25 mouse cellular contexts compared by ENCODE assay signal in genomic region chr15:87089827-87090226, GRCm38 (mm10).
DNase-seq lines count a peak whose midpoint lies in the region; ATAC-seq and TF ChIP-seq lines count a peak whose summit lies in the region.
"Had no signal": no experiment of that assay in that cellular context is flagged by ENCODE, and none has a peak within 500 bp of the region (broad histone marks: within the 10 kb centered on the region; RNA-seq: fewer than 3 reads in every experiment).

No protein-coding gene starts in this region.

- TF ChIP-seq CTCF in midbrain, postnatal 0 days (IDR thresholded peaks at IDR 0.05): no peak

- WGBS in hindbrain, embryonic 10.5 days: 32% methylated on average over 5 of the region's 5 CpGs
- 30% methylated on average over 5 of the region's 5 CpGs for WGBS in hindbrain, embryonic 13.5 days
- 12% methylated on average over 5 of the region's 5 CpGs for WGBS in midbrain, embryonic 11.5 days
- 36% methylated on average over 5 of the region's 5 CpGs for WGBS in midbrain, postnatal 0 days
- WGBS in neural tube, embryonic 11.5 days: 40% methylated on average over 5 of the region's 5 CpGs

- peak overlapping the region; percentile 78 for H3K27ac ChIP-seq in hindbrain, embryonic 10.5 days
- H3K27ac ChIP-seq in hindbrain, embryonic 13.5 days: no peak overlapping the region
- H3K27ac ChIP-seq in midbrain, embryonic 11.5 days (ENCODE audit: low read depth, low read length): no peak overlapping the region
- no peak overlapping the region for H3K27ac ChIP-seq in midbrain, postnatal 0 days (ENCODE audit: low read depth, low read length)
- H3K27ac ChIP-seq in neural tube, embryonic 11.5 days (ENCODE audit: low read depth, low read length): no peak overlapping the region
- H3K27ac ChIP-seq: heart, embryonic 13.5 days; layer of hippocampus, adult 2 months; left cerebral cortex, adult 2 months; limb, embryonic 13.5 days had no signal

- H3K36me3 ChIP-seq in hindbrain, embryonic 10.5 days: no peaks in the 10 kb centered on the region
- no peaks in the 10 kb centered on the region for H3K36me3 ChIP-seq in hindbrain, embryonic 13.5 days
- H3K36me3 ChIP-seq in midbrain, embryonic 11.5 days (ENCODE audit: control insufficient read depth, insufficient read depth, low read length): no peaks in the 10 kb centered on the region
- H3K36me3 ChIP-seq in midbrain, postnatal 0 days (ENCODE audit: insufficient read depth, low read length): no peaks in the 10 kb centered on the region
- H3K36me3 ChIP-seq in neural tube, embryonic 11.5 days (ENCODE audit: control insufficient read depth, insufficient read depth, low read length): no peaks in the 10 kb centered on the region
- H3K36me3 ChIP-seq: heart, embryonic 13.5 days; limb, embryonic 13.5 days had no signal

- H3K4me3 ChIP-seq in hindbrain, embryonic 10.5 days: no peak overlapping the region
- no peak overlapping the region for H3K4me3 ChIP-seq in hindbrain, embryonic 13.5 days
- no peak overlapping the region for H3K4me3 ChIP-seq in midbrain, embryonic 11.5 days (ENCODE audit: low read depth, low read length)
- H3K4me3 ChIP-seq in midbrain, postnatal 0 days (ENCODE audit: low read depth, low read length): no peak overlapping the region
- H3K4me3 ChIP-seq in neural tube, embryonic 11.5 days (ENCODE audit: low read depth, low read length): no peak overlapping the region
- H3K4me3 ChIP-seq: heart, embryonic 13.5 days; layer of hippocampus, adult 2 months; left cerebral cortex, adult 2 months; limb, embryonic 13.5 days; megakaryocyte, embryonic 14.5 days had no signal

- H3K9me3 ChIP-seq in hindbrain, embryonic 10.5 days: no peaks in the 10 kb centered on the region
- no peaks in the 10 kb centered on the region for H3K9me3 ChIP-seq in hindbrain, embryonic 13.5 days
- no peaks in the 10 kb centered on the region for H3K9me3 ChIP-seq in midbrain, embryonic 11.5 days (ENCODE audit: control insufficient read depth, low read length)
- H3K9me3 ChIP-seq in midbrain, postnatal 0 days (ENCODE audit: low read length): no peaks in the 10 kb centered on the region
- H3K9me3 ChIP-seq in neural tube, embryonic 11.5 days (ENCODE audit: control insufficient read depth, low read length): no peaks in the 10 kb centered on the region
- H3K9me3 ChIP-seq: heart, embryonic 13.5 days; limb, embryonic 13.5 days had no signal

- H3K4me1 ChIP-seq in hindbrain, embryonic 10.5 days (replicated peaks): peaks cover 29% of the 10 kb centered on the region
- H3K4me1 ChIP-seq in hindbrain, embryonic 13.5 days (replicated peaks): peaks cover 4% of the 10 kb centered on the region; the same call in 1 of the 2 replicates
- peaks cover 10% of the 10 kb centered on the region for H3K4me1 ChIP-seq in midbrain, embryonic 11.5 days (ENCODE audit: control insufficient read depth, insufficient read depth, low read length)
- no peaks in the 10 kb centered on the region for H3K4me1 ChIP-seq in midbrain, postnatal 0 days (ENCODE audit: insufficient read depth, low read length)
- H3K4me1 ChIP-seq in neural tube, embryonic 11.5 days (ENCODE audit: control insufficient read depth, insufficient read depth, low read length): no peaks in the 10 kb centered on the region
- H3K4me1 ChIP-seq: heart, embryonic 13.5 days; limb, embryonic 13.5 days; megakaryocyte, embryonic 14.5 days had no signal

- H3K27me3 ChIP-seq in hindbrain, embryonic 10.5 days (ENCODE audit: insufficient read depth, poor library complexity, severe bottlenecking): no peaks in the 10 kb centered on the region
- H3K27me3 ChIP-seq in hindbrain, embryonic 13.5 days: no peaks in the 10 kb centered on the region; the same call in 1 of the 2 replicates
- no peaks in the 10 kb centered on the region for H3K27me3 ChIP-seq in midbrain, embryonic 11.5 days (ENCODE audit: control insufficient read depth, insufficient read depth, low read length)
- H3K27me3 ChIP-seq in midbrain, postnatal 0 days (ENCODE audit: insufficient read depth, low read length): no peaks in the 10 kb centered on the region
- no peaks in the 10 kb centered on the region for H3K27me3 ChIP-seq in neural tube, embryonic 11.5 days (ENCODE audit: control insufficient read depth, insufficient read depth, low read length)
- H3K27me3 ChIP-seq: limb, embryonic 13.5 days; megakaryocyte, embryonic 14.5 days had no signal

- H3K9ac ChIP-seq in hindbrain, embryonic 13.5 days: no peak overlapping the region
- no peak overlapping the region for H3K9ac ChIP-seq in midbrain, embryonic 11.5 days (ENCODE audit: low read length)
- H3K9ac ChIP-seq in midbrain, postnatal 0 days (replicated peaks; ENCODE audit: low read length, poor library complexity, severe bottlenecking): no peak overlapping the region
- no peak overlapping the region for H3K9ac ChIP-seq in neural tube, embryonic 11.5 days (ENCODE audit: low read length)
- H3K9ac ChIP-seq: heart, embryonic 13.5 days; limb, embryonic 13.5 days had no signal

- no peak for ATAC-seq in hindbrain, embryonic 13.5 days (ENCODE audit: low FRiP score)
- peak; percentile 44; the same call in 1 of the 2 replicates for ATAC-seq in midbrain, embryonic 11.5 days (ENCODE audit: low FRiP score)
- no peak for ATAC-seq in midbrain, postnatal 0 days (ENCODE audit: low FRiP score)
- ATAC-seq in neural tube, embryonic 11.5 days (ENCODE audit: insufficient read depth, low FRiP score, low TSS enrichment): no peak
- ATAC-seq: CD4-positive, CD25-positive, alpha-beta regulatory T cell, adult 4 months; forebrain, embryonic 16.5 days; intestine, embryonic 16.5 days had no signal

- H3K4me2 ChIP-seq in hindbrain, embryonic 13.5 days: no peak overlapping the region
- no peak overlapping the region for H3K4me2 ChIP-seq in midbrain, embryonic 11.5 days
- H3K4me2 ChIP-seq in midbrain, postnatal 0 days (ENCODE audit: low read depth, low read length, poor library complexity, severe bottlenecking): no peak overlapping the region
- H3K4me2 ChIP-seq in neural tube, embryonic 11.5 days (ENCODE audit: low read depth): no peak overlapping the region
- H3K4me2 ChIP-seq: heart, embryonic 13.5 days; limb, embryonic 13.5 days; liver, embryonic 11.5 days had no signal

- DNase-seq in hindbrain, embryonic 10.5 days (ENCODE audit: low spot score): peak; percentile 46
- DNase-seq in midbrain, embryonic 11.5 days (ENCODE audit: low spot score, missing footprints): no peak
- no peak for DNase-seq in midbrain, postnatal 0 days (ENCODE audit: low spot score)
- DNase-seq in embryo, embryonic 10.5 days (ENCODE audit: low spot score): peak; percentile 63
- DNase-seq in neural tube, embryonic 11.5 days (ENCODE audit: low spot score): peak; percentile 35
- DNase-seq in yolk sac, embryonic 10.5 days (ENCODE audit: low spot score): no peak
- DNase-seq: adrenal gland, postnatal 14 days; cerebellum, adult 11-12 months; cerebellum, adult 9-11 months; gastrocnemius, postnatal 10 days; heart, postnatal 10 days; kidney, adult 8-10 months; kidney, postnatal 36 days; thymus, adult 2 months; thymus, postnatal 36 days had no signal

Comparison
In these comparisons a context has a peak if more than half of its experiments do, and no peak if none do; other contexts are left out.
1. DNase-seq: peak in hindbrain, embryonic 10.5 days (single experiment), embryo, embryonic 10.5 days (single experiment) and neural tube, embryonic 11.5 days (single experiment); none in midbrain, embryonic 11.5 days (single experiment), midbrain, postnatal 0 days (single experiment) and yolk sac, embryonic 10.5 days (single experiment).